Mouse (Mus musculus): ENCODE data around the gene Gm49361.

The Gm49361 gene

GRCm38 (mm10) chr14:57729975-57730499 is 15.9 kb downstream of the Gm49361 start:
- DNase-seq (ENCODE audit: low read depth) = peak; percentile 60

- DNase-seq (ENCODE audit: low read depth) = no peak
Observed at GRCm38 (mm10) chr14:57729364-57729763, 16.5 kb downstream of the Gm49361 start.

- no peak for DNase-seq (ENCODE audit: low read depth)
Observed at GRCm38 (mm10) chr14:57726172-57726571, 19.7 kb downstream of the Gm49361 start.

GRCm38 (mm10) chr14:57724473-57724872 is 21.4 kb downstream of the Gm49361 start:
- DNase-seq (ENCODE audit: low read depth) = no peak

- DNase-seq (ENCODE audit: low read depth) = no peak
Observed at GRCm38 (mm10) chr14:57718245-57718644, 27.7 kb downstream of the Gm49361 start.

GRCm38 (mm10) chr14:57716601-57717245 is 29.2 kb downstream of the Gm49361 start:
- no peak for DNase-seq (ENCODE audit: low read depth)

- DNase-seq (ENCODE audit: low read depth) = peak; percentile 56
Observed at GRCm38 (mm10) chr14:57712884-57713283, 33.0 kb downstream of the Gm49361 start.

- DNase-seq (ENCODE audit: low read depth) = peak; percentile 27
Observed at GRCm38 (mm10) chr14:57711059-57711458, 34.8 kb downstream of the Gm49361 start.

GRCm38 (mm10) chr14:57709171-57709570 is 36.7 kb downstream of the Gm49361 start:
- DNase-seq (ENCODE audit: low read depth) = no peak

GRCm38 (mm10) chr14:57708580-57708979 is 37.3 kb downstream of the Gm49361 start:
- DNase-seq (ENCODE audit: low read depth) = no peak

- no peak for DNase-seq (ENCODE audit: low read depth)
Observed at GRCm38 (mm10) chr14:57707100-57707893, 38.6 kb downstream of the Gm49361 start.

GRCm38 (mm10) chr14:57706760-57707099 is 39.2 kb downstream of the Gm49361 start:
- no peak for DNase-seq (ENCODE audit: low read depth)

- DNase-seq (ENCODE audit: low read depth) = no peak
Observed at GRCm38 (mm10) chr14:57705759-57706158, 40.1 kb downstream of the Gm49361 start.

- no peak for DNase-seq (ENCODE audit: low read depth)
Observed at GRCm38 (mm10) chr14:57705075-57705474, 40.8 kb downstream of the Gm49361 start.

GRCm38 (mm10) chr14:57701915-57702477 is 43.9 kb downstream of the Gm49361 start:
- DNase-seq (ENCODE audit: low read depth) = no peak

GRCm38 (mm10) chr14:57699461-57699970 is 46.4 kb downstream of the Gm49361 start:
- DNase-seq (ENCODE audit: low read depth) = no peak

- DNase-seq (ENCODE audit: low read depth) = no peak
Observed at GRCm38 (mm10) chr14:57699016-57699415, 46.9 kb downstream of the Gm49361 start.

GRCm38 (mm10) chr14:57696066-57696465 is 49.8 kb downstream of the Gm49361 start:
- no peak for DNase-seq (ENCODE audit: low read depth)

- peak; percentile 24 for DNase-seq (ENCODE audit: low read depth)
Observed at GRCm38 (mm10) chr14:57695550-57695949, 50.4 kb downstream of the Gm49361 start.

- DNase-seq (ENCODE audit: low read depth) = no peak
Observed at GRCm38 (mm10) chr14:57694246-57694645, 51.7 kb downstream of the Gm49361 start.

GRCm38 (mm10) chr14:57692517-57693130 is 53.3 kb downstream of the Gm49361 start:
- no peak for DNase-seq (ENCODE audit: low read depth)

GRCm38 (mm10) chr14:57691316-57691715 is 54.6 kb downstream of the Gm49361 start:
- DNase-seq (ENCODE audit: low read depth) = no peak

Data from naive thymus-derived CD4-positive, alpha-beta T cell, adult 2 months (primary cell).